Mouse (Mus musculus): ENCODE measurements at regions not wholly inside any gene's neighbourhood (a gene's known extent, or its start where the extent isn't known, plus 50 kb on each side); places are given as distances from the start of the nearest gene placed in this dataset.

DNA sequence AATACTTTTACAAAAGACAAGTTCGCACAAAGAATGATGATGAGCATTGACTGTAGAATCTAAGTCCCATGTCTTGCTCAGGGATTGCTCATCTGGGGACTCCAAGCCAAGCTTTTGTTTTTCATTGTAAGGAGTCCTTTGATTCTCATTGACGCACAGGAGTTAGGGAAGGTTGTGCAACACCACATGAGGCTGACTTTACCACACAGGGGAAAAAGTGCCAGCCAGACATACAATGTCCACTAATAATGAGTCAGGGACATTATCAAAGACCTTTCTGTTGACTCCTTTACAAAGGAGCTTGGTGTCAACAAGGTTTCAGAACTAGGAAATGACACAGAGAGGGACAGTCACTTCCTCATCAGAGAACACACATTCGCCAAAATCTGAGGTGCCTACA lies 200.1 kb downstream of the Gm11361 start:
- TF ChIP-seq CTCF (IDR thresholded peaks at IDR 0.05; ENCODE audit: low read depth), result no peak
- no peak for TF ChIP-seq EP300 (optimal IDR thresholded peaks at IDR 0.05)
